Mouse (Mus musculus) gastrocnemius, postnatal 14 days (tissue): ENCODE results near the gene Limk2. TPM values are rescaled to one million over a fixed set of nuclear protein-coding genes. Genes with fewer than 3 reads are reported as not detected.

Experiments used
- DNase-seq: peaks from one replicate; pipeline ENCODE4 v3.0.0; 2021; ENCODE audit warnings: mixed read lengths
- intact Hi-C: fragments of 180-260 bp; cut with DNase I; formaldehyde crosslinking; loops from one replicate; pipeline ENCODE4 v1.15.1; 2025; ENCODE audit warnings: low total_unique reads
- total RNA-seq, 2 experiments: library from RNA; stranded (reverse); gene quantifications; 2 replicates each; pipeline ENCODE4 v1.2.3; 2021

Gene Limk2
- total RNA-seq, 2 experiments from 2014 or later = 13.2 to 13.6 TPM

- no peak for DNase-seq
- intact Hi-C loops = no loop called here
Measured at GRCm38 (mm10) chr11:3311586-3312347, 97.2 kb downstream of the Limk2 start.

- intact Hi-C loops = no loop called here
- DNase-seq = no peak
Measured at GRCm38 (mm10) chr11:3310789-3311585, 98.0 kb downstream of the Limk2 start.

- intact Hi-C loops = no loop called here
- no peak for DNase-seq
Measured at GRCm38 (mm10) chr11:3309884-3310283, 99.1 kb downstream of the Limk2 start.

- intact Hi-C loops = no loop called here
Measured at GRCm38 (mm10) chr11:3307875-3308274, 101.1 kb downstream of the Limk2 start.

GRCm38 (mm10) chr11:3305821-3306220, 103.2 kb downstream of the Limk2 start:
- intact Hi-C loops = no loop called here
- no peak for DNase-seq

More at GRCm38 (mm10) chr11:3307875-3308274, 101.1 kb downstream of the Limk2 start:
- DNase-seq = no peak

GRCm38 (mm10) chr11:3302792-3303191, 106.2 kb downstream of the Limk2 start:
- intact Hi-C loops = no loop called here
- no peak for DNase-seq

GRCm38 (mm10) chr11:3302385-3302784, 106.6 kb downstream of the Limk2 start:
- no peak for DNase-seq
- intact Hi-C loops = no loop called here

GRCm38 (mm10) chr11:3301075-3301474, 107.9 kb downstream of the Limk2 start:
- intact Hi-C loops = no loop called here
- no peak for DNase-seq

- no peak for DNase-seq
- intact Hi-C loops = no loop called here
Measured at GRCm38 (mm10) chr11:3298813-3299185, 110.2 kb downstream of the Limk2 start.

GRCm38 (mm10) chr11:3297871-3298812, 110.8 kb downstream of the Limk2 start:
- no peak for DNase-seq
- intact Hi-C loops = no loop called here

GRCm38 (mm10) chr11:3296056-3296455, 112.9 kb downstream of the Limk2 start:
- no peak for DNase-seq
- intact Hi-C loops = no loop called here

- DNase-seq = no peak
- intact Hi-C loops = no loop called here
Measured at GRCm38 (mm10) chr11:3294641-3295040, 114.3 kb downstream of the Limk2 start.

Other genes with a start within 250 kb of the Limk2 start
- 10 to 100 TPM in 1 of 2 experiments, 1 to 10 TPM in 1; 9.6 to 10.9 TPM for gene Sfi1, start 215.7 kb downstream of the Limk2 start, total RNA-seq
- 10 to 100 TPM; 23.6 to 26.2 TPM for gene Eif4enif1, start 206.8 kb downstream of the Limk2 start, total RNA-seq
- 10 to 100 TPM; 38.9 to 40.4 TPM for gene Drg1, start 142.8 kb downstream of the Limk2 start, total RNA-seq
- 10 to 100 TPM; 11.8 to 12.8 TPM for gene Patz1, start 120.3 kb downstream of the Limk2 start, total RNA-seq
- 10 to 100 TPM; 10.4 to 13.0 TPM for gene Pik3ip1, start 78.8 kb downstream of the Limk2 start, total RNA-seq
- gene Rnf185, start 43.2 kb upstream of the Limk2 start, total RNA-seq = 10 to 100 TPM; 16.5 to 17.2 TPM
- gene Pla2g3, start 79.1 kb upstream of the Limk2 start, total RNA-seq = under 1 TPM in 1 of 2 experiments, not detected in 1; 0.09 TPM
- gene Inpp5j, start 95.6 kb upstream of the Limk2 start, total RNA-seq = 1 to 10 TPM; 1.9 to 2.9 TPM
- 10 to 100 TPM; 27.5 to 38.5 TPM for gene Selenom, start 105.5 kb upstream of the Limk2 start, total RNA-seq
- gene Smtn, start 131.4 kb upstream of the Limk2 start, total RNA-seq = 100 to 1,000 TPM in 1 of 2 experiments, 10 to 100 TPM in 1; 96.8 to 123 TPM
- 10 to 100 TPM; 17.4 to 17.5 TPM for gene Morc2a, start 240.0 kb upstream of the Limk2 start, total RNA-seq